Mouse (Mus musculus) gastrocnemius, postnatal 4 days (tissue): Measurements from ENCODE around the gene Smc4. TPM values are rescaled to one million over a fixed set of nuclear protein-coding genes. Genes with fewer than 3 reads are reported as not detected.

Experiments used
- microRNA-seq: library from miRNA; unstranded; fragments of <30 nt; microRNA quantifications from one replicate; pipeline ENCODE4 v1.2.0, GENCODE M21; 2021
- total RNA-seq, 2 experiments: library from RNA; stranded (reverse); gene quantifications; 2 replicates each; pipeline ENCODE4 v1.2.3; 2021

Gene Smc4
- total RNA-seq, 2 experiments from 2014 or later, result 47.6 to 49.5 TPM

Small RNA genes lying within 50 kb of the gene (microRNA-seq; reads per million reads assigned to microRNA genes)
- 726 reads per million, percentile 72 among the genes with 10 or more reads in this experiment for gene Mir15b
- gene Mir16-2, result 147 reads per million, percentile 56 among the genes with 10 or more reads in this experiment

Other genes with a start within 250 kb of the Smc4 start
- gene 1110032F04Rik, start 135.2 kb upstream of the Smc4 start, total RNA-seq, result under 1 TPM; 0.29 TPM
- 10 to 100 TPM; 11.6 to 12.9 TPM for gene Ift80, start 168 bp upstream of the Smc4 start, total RNA-seq
- gene Trim59, start 40.0 kb downstream of the Smc4 start, total RNA-seq, result 10 to 100 TPM; 16.9 to 17.0 TPM
- gene Kpna4, start 122.4 kb downstream of the Smc4 start, total RNA-seq, result 10 to 100 TPM; 57.2 to 60.5 TPM
- not detected for gene Arl14, start 217.7 kb downstream of the Smc4 start, total RNA-seq